ENCODE assay signal across 9 mouse cellular contexts in genomic region chr13:98239978-98240641, GRCm38 (mm10). TPM values are rescaled to one million over a fixed set of nuclear protein-coding genes. Genes with fewer than 3 reads are reported as not detected.
A peak's percentile ranks its signal among the peaks of the same experiment; 100 is the strongest.
DNase-seq lines count a peak whose midpoint lies in the region; ATAC-seq and TF ChIP-seq lines count a peak whose summit lies in the region.
"Had no signal": no experiment of that assay in that cellular context is flagged by ENCODE, and none has a peak within 500 bp of the region (broad histone marks: within the 10 kb centered on the region; RNA-seq: fewer than 3 reads in every experiment).

No protein-coding gene starts in this region.

- H3K27ac ChIP-seq in liver, embryonic 11.5 days (ENCODE audit: low read depth, low read length) = no peak overlapping the region
- H3K27ac ChIP-seq in cortical plate, adult 2 months (ENCODE audit: insufficient read depth, low read length) = no peak overlapping the region

- no peak for ATAC-seq in liver, embryonic 11.5 days (replicated peaks; ENCODE audit: low FRiP score)

- H3K4me3 ChIP-seq in liver, embryonic 11.5 days (ENCODE audit: low read depth, low read length) = no peak overlapping the region
- no peak overlapping the region for H3K4me3 ChIP-seq in cortical plate, adult 2 months (ENCODE audit: insufficient read depth, low read length)

- no peaks in the 10 kb centered on the region for H3K9me3 ChIP-seq in liver, embryonic 11.5 days (ENCODE audit: control insufficient read depth, low read length)

- peak; percentile 54 for DNase-seq in liver
- no peak for DNase-seq in liver, embryonic 11.5 days (ENCODE audit: low spot score)
- DNase-seq in T-cell, adult 2 months (ENCODE audit: low spot score) = peak; percentile 21
- peak; percentile 72 for DNase-seq in heart, adult 8-10 months (ENCODE audit: low spot score)
- DNase-seq in layer of hippocampus, postnatal 36 days = peak; percentile 66 to 76
- DNase-seq in natural killer cell, adult 2 months (ENCODE audit: low spot score in 2 of 2) = peak; percentile 16 to 42
- peak; percentile 17 to 42 for DNase-seq in thymus, postnatal 36 days

- TF ChIP-seq POLR2A in cortical plate, adult 2 months (IDR thresholded peaks at IDR 0.05; ENCODE audit: extremely low read depth, insufficient read depth, low read length) = no peak

- H3K9ac ChIP-seq in liver, embryonic 11.5 days (ENCODE audit: low read depth, low read length) = no peak overlapping the region

- no peak overlapping the region for H3K4me2 ChIP-seq in liver, embryonic 11.5 days

- H3K27me3 ChIP-seq in liver, embryonic 11.5 days (replicated peaks; ENCODE audit: control insufficient read depth, insufficient read depth, low read length) = no peaks in the 10 kb centered on the region

- no peaks in the 10 kb centered on the region for H3K4me1 ChIP-seq in liver, embryonic 11.5 days (replicated peaks; ENCODE audit: control insufficient read depth, insufficient read depth, low read length)
- H3K4me1 ChIP-seq in cortical plate, adult 2 months (ENCODE audit: control insufficient read depth, insufficient read depth, low read length) = no peaks in the 10 kb centered on the region

- H3K36me3 ChIP-seq in liver, embryonic 11.5 days (ENCODE audit: control insufficient read depth, insufficient read depth, low read length) = no peaks in the 10 kb centered on the region

- TF ChIP-seq CTCF in cortical plate, adult 2 months (IDR thresholded peaks at IDR 0.05; ENCODE audit: extremely low read depth, insufficient read depth, low read length) = peak; percentile 86

- 18% methylated on average over 12 of the region's 12 CpGs for whole genome bisulfite sequencing in liver, embryonic 11.5 days

RNA-seq across cellular contexts. Expression of gene Utp15, which starts 22.7 kb away (rescaled TPM):
- 46.1 and 49.9 TPM in 2 replicates for polyA plus RNA-seq in liver, embryonic 11.5 days (2014; fragmentation: Nextera tagmentation; extraction: Ambion mirVana)
- 20.1 and 22.6 TPM in 2 replicates for polyA plus RNA-seq in cortical plate, adult 2 months (2012; rRNA removed)
- total RNA-seq in heart, adult 8-10 months (2022) = 1 to 10 TPM; 5.5 to 6.9 (median 5.9) TPM
- 10 to 100 TPM; 20.6 to 20.7 TPM for total RNA-seq in layer of hippocampus, postnatal 36 days (2021)

RNA-seq across cellular contexts. Expression of gene Ankra2, which starts 22.8 kb away (rescaled TPM):
- polyA plus RNA-seq in liver, embryonic 11.5 days (2014; fragmentation: Nextera tagmentation; extraction: Ambion mirVana) = 19.4 and 20.2 TPM in 2 replicates
- polyA plus RNA-seq in cortical plate, adult 2 months (2012; rRNA removed) = 50.5 and 51.9 TPM in 2 replicates
- total RNA-seq in heart, adult 8-10 months (2022) = 10 to 100 TPM; 34.2 to 49.4 (median 44.5) TPM
- 10 to 100 TPM; 48.0 to 51.0 TPM for total RNA-seq in layer of hippocampus, postnatal 36 days (2021)

RNA-seq across cellular contexts. Expression of gene Arhgef28, which starts 33.9 kb away (rescaled TPM):
- polyA plus RNA-seq in liver, embryonic 11.5 days (2014; fragmentation: Nextera tagmentation; extraction: Ambion mirVana) = 2.7 and 2.9 TPM in 2 replicates
- polyA plus RNA-seq in cortical plate, adult 2 months (2012; rRNA removed) = 13.9 and 15.6 TPM in 2 replicates
- 1 to 10 TPM; 4.6 to 6.7 (median 5.6) TPM for total RNA-seq in heart, adult 8-10 months (2022)
- total RNA-seq in layer of hippocampus, postnatal 36 days (2021) = 100 to 1,000 TPM in 1 of 2 experiments, 10 to 100 TPM in 1; 92.7 to 103 TPM

RNA-seq across cellular contexts. Expression of gene Gm21976, which starts 39.6 kb away (rescaled TPM):
- not detected in 2 replicates for polyA plus RNA-seq in liver, embryonic 11.5 days (2014; fragmentation: Nextera tagmentation; extraction: Ambion mirVana)
- not detected in 2 replicates for polyA plus RNA-seq in cortical plate, adult 2 months (2012; rRNA removed)
- total RNA-seq in heart, adult 8-10 months (2022) = not detected
- not detected for total RNA-seq in layer of hippocampus, postnatal 36 days (2021)
- polyA plus RNA-seq: heart, embryonic 14.5 days had no signal

Comparison
In these comparisons a context has a peak if more than half of its experiments do, and no peak if none do; other contexts are left out.
1. RNA of gene Arhgef28, which starts 33.9 kb away (total RNA-seq): 92.7 to 103 TPM in layer of hippocampus, postnatal 36 days; 4.6 to 6.7 TPM in heart, adult 8-10 months; every median in the first group is over 10 times any median in the second.